Mouse (Mus musculus) ES-E14 (cell line): Measurements from ENCODE around the gene Sox5.

ENCODE experiments used
- CHD2 ChIP-seq: IDR thresholded peaks from 2 replicates; pipeline ENCODE4 v1.6.1; 2014; ENCODE audit warnings: mild to moderate bottlenecking, low read depth, low read length, inconsistent platforms
- HCFC1 ChIP-seq: IDR thresholded peaks from 2 replicates; pipeline ENCODE4 v1.6.1; 2012; ENCODE audit warnings: low read length, inconsistent platforms, borderline replicate concordance; ENCODE audit not compliant: insufficient read depth
- MAFK ChIP-seq: IDR thresholded peaks from 2 replicates; pipeline ENCODE4 v1.6.1; 2014; ENCODE audit warnings: mild to moderate bottlenecking, low read depth, low read length, inconsistent platforms; ENCODE audit not compliant: insufficient read depth
- ZC3H11A ChIP-seq: IDR thresholded peaks from 2 replicates; pipeline ENCODE4 v1.6.1; 2012; ENCODE audit warnings: low read depth, mild to moderate bottlenecking, inconsistent platforms, low read length, borderline replicate concordance
- ZNF384 ChIP-seq: IDR thresholded peaks from 2 replicates; pipeline ENCODE4 v1.6.1; 2012; ENCODE audit warnings: low read depth, low read length, inconsistent platforms

DNA sequence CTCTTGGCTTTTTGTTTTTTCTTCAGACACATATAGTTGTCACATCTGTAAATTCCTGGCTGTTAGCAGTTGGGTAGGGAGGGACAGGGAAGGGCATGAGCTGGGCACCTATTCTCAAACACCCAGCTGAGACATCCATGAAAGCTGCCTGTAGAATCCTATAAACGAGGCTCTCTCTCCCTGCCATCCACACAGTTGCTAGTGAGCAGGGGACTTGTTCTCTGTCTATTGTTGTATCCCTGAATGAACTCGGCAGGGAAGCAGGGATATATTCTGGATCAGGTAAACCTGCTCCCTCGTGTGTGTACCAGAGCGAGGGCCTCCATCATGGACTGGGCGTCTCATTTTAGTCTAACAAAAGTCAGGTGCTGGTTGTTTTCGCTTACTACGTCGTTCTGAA, 615.1 kb downstream of the Sox5 start:
- TF ChIP-seq MAFK (no peak), CHD2 (no peak), ZNF384 (no peak), ZC3H11A (no peak), HCFC1 (no peak)
